Mouse (Mus musculus) T-cell, adult 2 months (primary cell): ENCODE results near the gene Krtap9-1.
"Not testable (repeated sequence)": the region's sequence is repeated elsewhere in the genome, so short reads cannot be mapped to it uniquely, and the experiment has no call there.

Experiments used
- DNase-seq: peaks from one replicate; pipeline ENCODE4 v3.0.0; 2022; ENCODE audit warnings: low spot score

The Krtap9-1 gene

GRCm38 (mm10) chr11:99873089-99873488 is at the start of gene Krtap9-1:
Gene Krtap9-1 (plus strand): TSS chr11:99873389.
- DNase-seq: not testable (repeated sequence)

DNA sequence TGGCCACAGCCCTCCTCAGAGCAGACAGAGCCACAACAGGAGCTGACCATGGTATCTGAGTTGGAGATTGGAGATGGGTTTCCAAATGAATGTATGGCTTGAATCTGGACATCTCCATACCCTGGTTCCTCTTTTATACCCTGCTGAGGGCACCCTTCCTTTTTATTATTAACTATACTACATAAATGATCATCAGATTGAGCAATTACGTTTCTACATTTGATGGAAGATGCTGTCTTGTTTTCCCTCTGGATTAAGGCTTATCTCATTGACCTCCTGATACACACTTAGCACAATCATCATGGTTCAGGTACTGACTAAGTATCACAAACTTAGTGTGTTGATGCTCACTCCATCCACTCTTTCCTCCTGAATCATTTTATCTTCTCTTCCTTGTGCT is 35.2 kb upstream of the Krtap9-1 start, which contains the start of gene 2300003K06Rik:
Gene 2300003K06Rik, minus strand, starts transcription at position 101 of the 400 bp plus-strand sequence.
- DNase-seq: no peak

GRCm38 (mm10) chr11:99842185-99842584 is 31.0 kb upstream of the Krtap9-1 start:
- no peak for DNase-seq

GRCm38 (mm10) chr11:99846746-99847145 is 26.4 kb upstream of the Krtap9-1 start:
- DNase-seq: no peak

DNA sequence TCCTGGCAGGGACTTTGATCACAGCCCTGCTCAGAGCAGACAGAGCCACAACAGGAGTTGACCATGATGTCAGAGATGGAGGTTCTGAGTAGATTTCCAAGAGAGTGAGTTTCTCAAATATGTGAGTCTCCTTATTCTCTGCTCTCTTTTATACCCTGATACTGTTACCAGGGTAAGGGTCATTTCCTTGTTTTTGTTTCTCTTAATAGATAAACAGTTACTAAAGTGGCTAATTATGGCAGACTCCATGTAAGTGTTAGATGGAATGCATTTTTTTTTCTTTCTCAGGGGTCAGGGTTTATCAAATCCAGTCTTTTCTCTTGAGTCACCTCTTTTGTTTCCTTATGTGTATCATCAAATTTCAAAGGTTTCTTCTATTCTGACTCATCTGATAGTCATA is 21.7 kb upstream of the Krtap9-1 start, which contains the start of gene Krtap4-16:
Gene Krtap4-16, minus strand, starts transcription at position 101 of the 400 bp plus-strand sequence.
- no peak for DNase-seq

DNA sequence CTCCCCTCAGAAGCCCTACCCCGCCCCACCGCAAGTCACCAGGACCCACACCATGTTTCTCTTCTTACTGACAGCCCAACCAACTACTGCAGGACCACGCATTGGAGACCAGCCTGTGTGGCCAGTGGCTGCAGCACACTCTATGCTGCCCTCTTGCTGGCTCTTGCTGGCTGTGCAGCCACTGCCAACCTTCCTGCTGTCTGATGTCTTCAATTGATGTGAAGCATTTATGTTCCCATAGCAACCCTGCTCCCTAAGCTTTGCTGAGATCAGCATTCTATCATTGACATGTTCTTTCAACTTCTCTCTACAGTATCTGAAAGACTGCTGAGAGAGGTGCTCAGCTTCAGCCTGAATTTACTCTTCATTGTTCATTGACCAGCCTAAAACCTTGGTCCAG is 19.1 kb upstream of the Krtap9-1 start:
- DNase-seq: no peak

DNA sequence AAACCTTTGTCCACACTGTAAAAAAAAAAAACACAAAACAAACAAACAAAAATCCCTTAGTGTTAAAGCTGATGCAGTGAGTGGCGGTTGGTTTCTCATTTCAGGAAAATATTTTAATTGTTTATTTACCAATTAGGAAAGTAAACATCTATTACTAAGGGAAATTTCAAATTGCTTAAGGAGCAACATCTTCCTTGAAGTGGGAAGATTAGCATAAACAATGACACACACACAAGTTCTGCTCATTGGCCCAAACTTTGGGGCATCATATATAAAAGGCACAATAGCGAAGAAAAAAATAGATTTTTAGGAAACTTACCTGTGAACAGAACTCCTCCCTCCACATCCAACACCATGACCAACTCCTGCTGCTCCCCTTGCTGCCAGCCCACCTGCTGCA is 15.6 kb upstream of the Krtap9-1 start, which contains the start of gene Gm11568:
Gene Gm11568, plus strand, starts transcription at position 301 of the 400 bp plus-strand sequence.
- DNase-seq: no peak

GRCm38 (mm10) chr11:99858761-99859160 is 14.4 kb upstream of the Krtap9-1 start:
- no peak for DNase-seq

GRCm38 (mm10) chr11:99864176-99864575 is 9.0 kb upstream of the Krtap9-1 start, which contains the start of gene Gm11559:
Gene Gm11559 (plus strand): TSS chr11:99864476.
- DNase-seq: not testable (repeated sequence)

- DNase-seq: not testable (repeated sequence)
Observed at GRCm38 (mm10) chr11:99878887-99879286, 5.7 kb downstream of the Krtap9-1 start, which contains the start of gene Gm11567. Gene Gm11567 (plus strand): TSS chr11:99879187.

DNA sequence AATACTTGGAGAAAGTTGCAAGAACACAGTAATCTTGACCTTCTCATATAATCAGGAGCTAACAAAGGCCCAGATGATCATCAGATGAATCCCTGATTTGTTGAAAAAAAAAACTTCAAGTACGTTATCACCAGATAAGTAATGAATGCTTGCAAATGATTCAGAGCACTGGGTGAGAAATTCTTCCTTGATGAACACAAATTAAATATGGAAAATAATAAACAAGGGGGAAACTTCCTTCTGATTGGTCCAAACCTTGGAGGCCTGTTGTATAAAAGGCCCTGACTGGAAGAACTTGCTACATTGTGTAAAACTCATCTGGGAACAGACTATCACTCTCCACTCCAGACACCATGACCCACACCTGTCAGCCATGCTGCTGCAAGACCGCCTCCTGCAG is 34.4 kb downstream of the Krtap9-1 start, which contains the start of gene Krtap31-1:
Gene Krtap31-1, plus strand, starts transcription at position 301 of the 400 bp plus-strand sequence.
- DNase-seq: no peak

DNA sequence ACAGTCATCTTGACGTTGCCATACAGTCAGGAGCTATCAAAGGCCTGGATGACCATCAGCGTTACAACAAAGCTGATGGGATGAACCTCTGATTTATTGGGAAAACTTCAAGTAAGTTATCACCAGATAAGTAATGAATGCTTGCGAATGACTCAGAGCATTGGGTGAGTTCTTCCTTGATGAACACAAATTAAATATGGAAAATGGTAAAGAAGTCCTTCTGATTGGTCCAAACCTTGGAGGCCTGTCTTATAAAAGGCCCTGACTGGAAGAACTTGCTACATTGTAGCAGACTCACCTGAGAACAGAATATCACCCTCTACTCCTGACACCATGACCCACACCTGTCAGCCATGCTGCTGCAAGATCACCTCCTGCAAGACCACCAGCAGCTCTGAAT is 41.3 kb downstream of the Krtap9-1 start, which contains the start of gene Gm11565:
Gene Gm11565, plus strand, starts transcription at position 301 of the 400 bp plus-strand sequence.
- DNase-seq: no peak
